Mouse (Mus musculus) liver, adult 2 months (tissue): Measurements from ENCODE around the gene Nradd.

Experiments
- CTCF ChIP-seq: fragments of 200-500 bp; IDR thresholded peaks from 2 replicates; pipeline ENCODE4 v1.5.1; 2011; ENCODE audit warnings: low read depth, low read length, control low read depth
- POLR2A ChIP-seq: fragments of 200-500 bp; IDR thresholded peaks from 2 replicates; pipeline ENCODE4 v1.6.1; 2011; ENCODE audit warnings: low read length, control low read depth; ENCODE audit not compliant: insufficient read depth; ENCODE audit errors: extremely low read depth

GRCm38 (mm10) chr9:110644295-110644694 is 20.0 kb upstream of the Nradd start:
- TF ChIP-seq CTCF: no peak
- TF ChIP-seq POLR2A: no peak
